Mouse (Mus musculus) megakaryocyte, embryonic 14.5 days (primary cell): Measurements from ENCODE around the gene Isg15. TPM values are rescaled to one million over a fixed set of nuclear protein-coding genes. Genes with fewer than 3 reads are reported as not detected.
"Not testable (repeated sequence)": the region's sequence is repeated elsewhere in the genome, so short reads cannot be mapped to it uniquely, and the experiment has no call there.

Experiments
- H3K27me3 ChIP-seq: replicated peaks from 2 replicates; pipeline ENCODE3; 2012; ENCODE audit warnings: inconsistent platforms
- H3K36me3 ChIP-seq: replicated peaks from 2 replicates; pipeline ENCODE3; 2012; ENCODE audit warnings: low read length, inconsistent platforms, mixed read lengths
- H3K4me1 ChIP-seq: 2 replicates; pipeline ENCODE4 v1.6.1; 2012; ENCODE audit warnings: inconsistent platforms
- H3K4me3 ChIP-seq: replicated peaks from 2 replicates; pipeline ENCODE3; 2012; ENCODE audit warnings: moderate library complexity, mild to moderate bottlenecking, inconsistent platforms
- H3K9me3 ChIP-seq: 2 replicates; pipeline ENCODE4 v1.6.1; 2012; ENCODE audit warnings: inconsistent platforms
- FLI1 ChIP-seq: IDR thresholded peaks from 2 replicates; pipeline ENCODE4 v1.6.1; 2012; ENCODE audit warnings: low read length, inconsistent platforms, mixed read lengths
- GATA1 ChIP-seq: IDR thresholded peaks from 3 replicates; pipeline ENCODE4 v1.6.1; 2012; ENCODE audit warnings: mixed read lengths, low read length, inconsistent platforms, borderline replicate concordance
- polyA plus RNA-seq: library from polyadenylated mRNA; stranded (reverse); fragments of >175 nt; gene quantifications from 2 replicates; pipeline ENCODE4 v1.2.3, GENCODE M21; 2012; ENCODE audit warnings: low replicate concordance; ENCODE audit not compliant: insufficient read depth

Gene Isg15
- polyA plus RNA-seq, 1 experiment = 48.7 TPM

DNA sequence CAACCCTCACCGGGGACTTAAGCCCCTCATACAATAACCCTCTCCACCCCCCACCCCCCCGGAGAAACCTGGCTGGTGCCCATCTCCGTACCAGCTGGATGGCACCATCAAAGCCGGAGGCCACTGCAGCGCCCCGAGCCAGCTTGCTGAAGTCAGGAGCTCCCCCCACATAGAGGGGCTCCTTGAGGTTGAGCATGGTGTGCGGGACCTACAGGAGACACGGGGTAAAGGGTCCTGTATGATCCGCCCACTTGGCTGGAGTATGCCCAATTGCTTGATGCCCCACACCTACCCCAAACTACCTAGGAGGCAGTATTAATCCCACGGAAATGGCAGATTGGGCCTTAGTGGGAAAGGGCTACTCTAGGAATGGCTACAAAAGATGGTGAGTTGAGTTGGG lies 31.5 kb downstream of the Isg15 start:
- Histone ChIP-seq H3K36me3 (peaks cover 40% of the 10 kb centered on the region), H3K4me3 (no peak overlapping the region), H3K27me3 (peaks cover 13% of the 10 kb centered on the region), H3K4me1 (peaks cover 7% of the 10 kb centered on the region; the same call in 1 of the 2 replicates), H3K9me3 (no peaks in the 10 kb centered on the region)
- no peak for TF ChIP-seq FLI1
- no peak for TF ChIP-seq GATA1

DNA sequence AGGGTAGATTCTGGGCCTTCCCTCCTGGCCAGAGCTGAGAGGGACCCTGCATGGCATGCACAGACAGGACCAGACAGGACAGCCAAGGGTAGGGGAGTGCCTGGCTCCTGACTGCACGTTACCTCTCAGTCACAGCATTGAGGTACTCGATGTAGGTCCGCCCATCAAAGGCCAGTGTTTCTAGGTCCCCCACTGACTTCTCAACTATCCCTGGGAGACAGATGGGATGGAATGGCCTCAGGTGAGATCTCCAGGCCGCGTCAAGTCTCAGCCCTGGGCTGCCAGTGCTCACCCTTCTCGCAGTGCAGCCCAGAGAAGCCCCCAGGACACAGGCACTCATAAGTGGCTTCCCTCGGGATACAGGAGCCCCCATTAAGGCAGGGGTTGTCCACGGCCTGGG lies 32.0 kb downstream of the Isg15 start:
- no peak overlapping the region for H3K4me3 ChIP-seq
- H3K9me3 ChIP-seq = peaks cover 3% of the 10 kb centered on the region
- H3K4me1 ChIP-seq = peaks cover 7% of the 10 kb centered on the region; the same call in 1 of the 2 replicates
- peaks cover 9% of the 10 kb centered on the region for H3K27me3 ChIP-seq
- H3K36me3 ChIP-seq = peaks cover 35% of the 10 kb centered on the region
- no peak for TF ChIP-seq GATA1
- no peak for TF ChIP-seq FLI1

DNA sequence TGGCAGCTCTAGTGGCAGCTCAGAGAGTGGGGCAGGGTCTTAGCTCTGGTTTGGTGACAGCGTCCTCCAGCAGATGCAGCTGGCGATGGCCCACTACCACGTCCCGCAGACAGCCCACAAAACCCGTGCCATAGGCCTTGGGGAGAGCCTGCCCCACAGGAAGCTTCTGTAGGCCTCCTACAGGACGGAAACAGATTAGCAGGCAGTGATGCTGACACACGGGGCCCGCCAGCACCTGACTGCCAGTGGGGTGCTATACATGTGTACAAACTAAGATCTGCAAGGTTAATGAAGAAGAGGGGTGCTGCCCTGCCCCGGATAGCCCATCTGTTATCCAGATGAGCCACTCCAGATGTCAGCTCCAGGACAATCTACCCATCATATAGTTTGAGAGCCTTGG lies 34.1 kb downstream of the Isg15 start:
- peaks cover 7% of the 10 kb centered on the region; the same call in 1 of the 2 replicates for H3K4me1 ChIP-seq
- peaks cover 13% of the 10 kb centered on the region for H3K36me3 ChIP-seq
- no peak overlapping the region for H3K4me3 ChIP-seq
- H3K9me3 ChIP-seq = peaks cover 21% of the 10 kb centered on the region
- H3K27me3 ChIP-seq = peaks cover 6% of the 10 kb centered on the region
- TF ChIP-seq FLI1 (no peak), GATA1 (no peak)

DNA sequence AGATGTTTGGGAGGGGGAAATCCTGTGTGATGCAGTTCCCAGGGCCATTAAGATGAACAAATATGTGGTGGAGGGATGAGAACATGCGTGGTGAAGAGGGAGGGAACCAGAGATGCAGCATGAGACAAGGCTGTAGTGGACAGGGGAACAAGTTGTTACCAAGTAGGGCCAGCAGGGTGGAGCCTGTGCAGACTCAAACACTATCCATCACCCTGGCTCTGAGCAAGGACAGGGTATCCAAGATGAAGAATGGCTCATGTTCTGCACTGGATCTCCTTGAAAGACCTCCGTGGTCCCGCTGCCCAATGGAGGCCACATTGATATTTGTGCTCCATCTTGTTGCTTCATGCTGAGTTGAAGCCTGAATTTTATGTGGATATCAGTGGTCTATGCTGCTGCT lies 45.8 kb downstream of the Isg15 start:
- Histone ChIP-seq H3K9me3 (peaks cover 22% of the 10 kb centered on the region), H3K4me1 (no peaks in the 10 kb centered on the region), H3K27me3 (no peaks in the 10 kb centered on the region), H3K4me3 (no peak overlapping the region), H3K36me3 (no peaks in the 10 kb centered on the region)
- TF ChIP-seq GATA1 (no peak), FLI1 (no peak)

DNA sequence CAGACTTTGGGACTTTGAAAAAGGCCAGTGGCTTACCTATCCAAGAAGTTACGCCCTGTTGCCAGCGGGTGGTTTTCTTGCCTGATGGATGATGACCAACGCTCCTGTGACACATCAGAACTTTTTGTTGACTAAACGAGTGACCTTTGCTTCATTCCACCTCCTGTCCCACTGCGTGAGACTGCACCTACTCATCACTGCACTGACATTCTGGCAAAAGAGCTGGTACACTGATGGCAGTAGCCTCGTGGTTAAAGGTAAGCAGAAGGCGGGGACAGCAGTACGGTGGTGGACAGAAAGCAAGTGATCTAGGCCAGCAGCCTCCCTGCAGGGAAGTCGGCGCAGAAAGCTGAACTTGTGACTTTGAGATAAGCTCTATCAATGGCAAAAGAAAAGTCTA lies 49.7 kb downstream of the Isg15 start:
- H3K9me3 ChIP-seq, H3K4me1 ChIP-seq: not testable (repeated sequence)

More for the DNA sequence above, 49.7 kb downstream of the Isg15 start:
- H3K27me3 ChIP-seq, H3K36me3 ChIP-seq, H3K4me3 ChIP-seq: not testable (repeated sequence)

Other genes starting within 250 kb of the Isg15 start
- 30.2 and 64.1 TPM in 2 replicates for gene C1qtnf12, start 238.5 kb downstream of the Isg15 start, polyA plus RNA-seq
- gene B3galt6, start 208.2 kb downstream of the Isg15 start, polyA plus RNA-seq = 3.3 and 5.3 TPM in 2 replicates
- gene Sdf4, start 207.9 kb downstream of the Isg15 start, polyA plus RNA-seq = 29.6 and 45.2 TPM in 2 replicates
- gene Tnfrsf4, start 187.0 kb downstream of the Isg15 start, polyA plus RNA-seq = 2.3 and 9.4 TPM in 2 replicates
- gene Tnfrsf18, start 174.7 kb downstream of the Isg15 start, polyA plus RNA-seq = 2.9 TPM in 1 of 2 replicates, not detected in the other
- not detected in 2 replicates for gene Ttll10, start 141.4 kb downstream of the Isg15 start, polyA plus RNA-seq
- 1.6 and 2.1 TPM in 2 replicates for gene 9430015G10Rik, start 90.8 kb downstream of the Isg15 start, polyA plus RNA-seq
- gene Rnf223, start 70.3 kb downstream of the Isg15 start, polyA plus RNA-seq = 0.83 and 1.3 TPM in 2 replicates
- gene Agrn, start 3.3 kb downstream of the Isg15 start, polyA plus RNA-seq = 0.71 and 2.3 TPM in 2 replicates
- gene AW011738, start 2.5 kb upstream of the Isg15 start, polyA plus RNA-seq = 0.89 and 3.4 TPM in 2 replicates
- gene Perm1, start 15.1 kb upstream of the Isg15 start, polyA plus RNA-seq = not detected in 2 replicates
- 16.1 and 21.9 TPM in 2 replicates for gene Plekhn1, start 34.0 kb upstream of the Isg15 start, polyA plus RNA-seq
- 9.1 and 29.6 TPM in 2 replicates for gene Noc2l, start 35.2 kb upstream of the Isg15 start, polyA plus RNA-seq
- gene Samd11, start 54.8 kb upstream of the Isg15 start, polyA plus RNA-seq = 2.5 TPM in 1 of 2 replicates, not detected in the other
- not detected in 2 replicates for gene Vmn2r-ps159, start 130.3 kb upstream of the Isg15 start, polyA plus RNA-seq